Mouse (Mus musculus) small intestine, adult 2 months (tissue): ENCODE results near the gene Dhx57.

Experiments used
- CTCF ChIP-seq: fragments of 200-500 bp; IDR thresholded peaks from 2 replicates; pipeline ENCODE4 v1.5.1; 2012; ENCODE audit warnings: low read depth, mild to moderate bottlenecking, control low read depth, inconsistent platforms, low read length, moderate library complexity, mixed read lengths; ENCODE audit not compliant: insufficient replicate concordance, insufficient read length; ENCODE audit errors: extremely low read depth
- POLR2A ChIP-seq: fragments of 200-500 bp; IDR thresholded peaks from 2 replicates; pipeline ENCODE4 v1.6.1; 2012; ENCODE audit warnings: low read depth, mild to moderate bottlenecking, control low read depth, inconsistent platforms, low read length, moderate library complexity

GRCm38 (mm10) chr17:80312405-80312804 is 22.1 kb upstream of the Dhx57 start:
- no peak for TF ChIP-seq CTCF
- TF ChIP-seq POLR2A: no peak
